Mouse (Mus musculus): ENCODE data around the gene Sgk1.

- TF ChIP-seq EP300 (IDR thresholded peaks at IDR 0.05; ENCODE audit: low read length) (no peak), ZC3H11A (IDR thresholded peaks at IDR 0.05; ENCODE audit: low read depth, low read length) (no peak), JUN (IDR thresholded peaks at IDR 0.05; ENCODE audit: insufficient read depth, low read depth, low read length) (no peak), CHD1 (IDR thresholded peaks at IDR 0.05; ENCODE audit: low read depth, low read length) (no peak), TCF12 (IDR thresholded peaks at IDR 0.05; ENCODE audit: low read depth, low read length) (no peak)
Observed at GRCm38 (mm10) chr10:22034303-22034702, 152.3 kb downstream of the Sgk1 start.

Measured in CH12.LX (cell line).